Mouse (Mus musculus): Measurements from ENCODE around the gene Bach2. TPM values are rescaled to one million over a fixed set of nuclear protein-coding genes. Genes with fewer than 3 reads are reported as not detected.

Gene Bach2
- polyA plus RNA-seq, 1 experiment from 2014 or later: 5.9 TPM

- Histone ChIP-seq H3K36me3 (ENCODE audit: insufficient read depth, low read length) (no peaks in the 10 kb centered on the region), H3K9ac (ENCODE audit: low read depth, low read length) (no peak overlapping the region), H3K27ac (no peak overlapping the region), H3K4me2 (ENCODE audit: low read length) (no peak overlapping the region), H3K4me3 (replicated peaks; ENCODE audit: low read depth, low read length) (no peak overlapping the region), H3K27me3 (ENCODE audit: insufficient read depth, low read length) (no peaks in the 10 kb centered on the region), H3K9me3 (replicated peaks; ENCODE audit: low read length) (no peaks in the 10 kb centered on the region), H3K4me1 (replicated peaks; ENCODE audit: insufficient read depth, low read length) (peaks cover 10% of the 10 kb centered on the region; the same call in 1 of the 2 replicates)
- WGBS: 91% methylated on average over 7 of the region's 7 CpGs
- no peak for DNase-seq (ENCODE audit: low spot score)
- no peak for ATAC-seq (replicated peaks; ENCODE audit: low FRiP score, low read depth)
- no peak for TF ChIP-seq CTCF (IDR thresholded peaks at IDR 0.05; ENCODE audit: low read depth)
Measured at GRCm38 (mm10) chr4:32340844-32341243, 102.2 kb downstream of the Bach2 start.

DNA sequence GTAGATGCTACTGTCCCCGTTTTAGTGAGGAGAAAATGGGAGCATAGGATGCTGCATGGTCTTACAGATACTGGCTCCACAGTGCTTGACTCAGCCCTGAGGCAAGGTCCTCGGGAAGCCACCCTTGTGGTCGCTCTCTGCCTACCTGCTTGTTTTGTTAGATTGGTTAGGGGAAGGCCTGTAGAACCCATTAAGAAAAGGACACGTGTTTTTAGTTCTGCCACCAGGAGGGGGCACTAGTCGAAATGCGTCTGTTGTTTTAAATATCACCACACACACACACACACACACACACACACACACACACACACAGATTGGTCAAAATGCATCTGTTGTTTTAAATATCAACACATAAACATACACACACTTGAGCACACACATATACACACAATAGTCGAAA, 103.7 kb downstream of the Bach2 start:
- no peak overlapping the region for H3K4me2 ChIP-seq (ENCODE audit: low read length)
- no peak overlapping the region for H3K9ac ChIP-seq (ENCODE audit: low read depth, low read length)
- H3K9me3 ChIP-seq (replicated peaks; ENCODE audit: low read length): no peaks in the 10 kb centered on the region
- ATAC-seq (replicated peaks; ENCODE audit: low FRiP score, low read depth): no peak
- TF ChIP-seq CTCF (IDR thresholded peaks at IDR 0.05; ENCODE audit: low read depth): peak; percentile 44
- no peak for DNase-seq (ENCODE audit: low spot score)
- H3K36me3 ChIP-seq (ENCODE audit: insufficient read depth, low read length): no peaks in the 10 kb centered on the region
- H3K27me3 ChIP-seq (ENCODE audit: insufficient read depth, low read length): no peaks in the 10 kb centered on the region
- H3K27ac ChIP-seq: no peak overlapping the region
- WGBS: 77% methylated on average over 7 of the region's 7 CpGs
- peaks cover 10% of the 10 kb centered on the region; the same call in 1 of the 2 replicates for H3K4me1 ChIP-seq (replicated peaks; ENCODE audit: insufficient read depth, low read length)
- H3K4me3 ChIP-seq (replicated peaks; ENCODE audit: low read depth, low read length): no peak overlapping the region

DNA sequence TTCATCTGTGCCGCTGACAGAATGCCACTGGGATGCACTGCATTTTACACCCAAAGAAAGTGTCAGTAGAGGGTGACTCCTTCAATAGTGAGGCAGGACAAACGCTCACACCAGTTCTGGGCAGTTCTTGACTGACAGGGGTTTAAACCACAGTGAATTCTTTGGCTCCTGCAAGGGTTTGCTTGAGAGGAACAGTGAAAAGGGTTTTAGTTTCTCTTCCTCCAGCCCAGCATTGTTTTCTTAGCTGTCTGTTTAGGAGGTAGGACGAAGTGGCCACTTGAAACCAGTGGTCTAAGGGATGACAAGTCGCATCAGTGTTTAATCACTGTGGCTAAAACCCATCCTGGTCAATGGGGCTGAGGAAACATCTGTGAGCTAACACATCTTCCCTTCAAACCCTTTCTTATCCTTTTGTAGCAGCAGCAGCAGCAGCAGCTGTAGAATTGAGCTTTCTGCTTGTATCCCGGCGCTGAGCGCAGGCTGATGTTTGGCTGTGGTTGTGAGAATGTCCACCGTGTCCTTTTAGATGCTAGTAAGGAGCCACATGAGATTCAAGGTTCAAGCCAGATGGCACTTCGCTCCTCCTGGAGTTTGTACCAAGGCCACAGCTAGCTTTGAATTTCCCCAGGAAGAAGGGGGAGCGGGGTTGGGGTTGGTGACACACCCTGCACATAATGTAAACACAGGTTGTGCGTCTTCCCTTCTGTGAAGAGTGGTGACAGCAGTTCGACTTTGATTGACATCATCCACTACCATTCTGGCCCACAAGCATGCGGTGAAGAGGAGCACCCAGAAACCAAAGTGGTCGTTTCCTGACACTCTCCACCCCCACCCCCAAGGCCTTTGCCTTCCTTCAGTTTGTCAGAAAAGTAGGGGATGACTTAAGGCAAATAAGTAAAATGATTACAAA, 104.9 kb downstream of the Bach2 start:
- no peak overlapping the region for H3K9ac ChIP-seq (ENCODE audit: low read depth, low read length)
- H3K4me2 ChIP-seq (ENCODE audit: low read length): no peak overlapping the region
- H3K9me3 ChIP-seq (replicated peaks; ENCODE audit: low read length): no peaks in the 10 kb centered on the region
- no peak for ATAC-seq (replicated peaks; ENCODE audit: low FRiP score, low read depth)
- TF ChIP-seq CTCF (IDR thresholded peaks at IDR 0.05; ENCODE audit: low read depth): no peak
- H3K27me3 ChIP-seq (ENCODE audit: insufficient read depth, low read length): no peaks in the 10 kb centered on the region
- H3K4me3 ChIP-seq (replicated peaks; ENCODE audit: low read depth, low read length): no peak overlapping the region
- H3K36me3 ChIP-seq (ENCODE audit: insufficient read depth, low read length): no peaks in the 10 kb centered on the region
- H3K27ac ChIP-seq: no peak overlapping the region
- peaks cover 8% of the 10 kb centered on the region; the same call in 1 of the 2 replicates for H3K4me1 ChIP-seq (replicated peaks; ENCODE audit: insufficient read depth, low read length)
- peak; percentile 66 for DNase-seq (ENCODE audit: low spot score)
- 54% methylated on average over 14 of the region's 14 CpGs for WGBS

GRCm38 (mm10) chr4:32344276-32344675, 105.7 kb downstream of the Bach2 start:
- no peak overlapping the region for H3K27ac ChIP-seq
- TF ChIP-seq CTCF (IDR thresholded peaks at IDR 0.05; ENCODE audit: low read depth): no peak
- H3K36me3 ChIP-seq (ENCODE audit: insufficient read depth, low read length): no peaks in the 10 kb centered on the region
- DNase-seq (ENCODE audit: low spot score) (no peak), ATAC-seq (replicated peaks; ENCODE audit: low FRiP score, low read depth) (no peak)
- H3K4me2 ChIP-seq (ENCODE audit: low read length): no peak overlapping the region
- H3K9me3 ChIP-seq (replicated peaks; ENCODE audit: low read length): no peaks in the 10 kb centered on the region
- H3K27me3 ChIP-seq (ENCODE audit: insufficient read depth, low read length): no peaks in the 10 kb centered on the region
- H3K4me3 ChIP-seq (replicated peaks; ENCODE audit: low read depth, low read length): no peak overlapping the region
- 83% methylated on average over 9 of the region's 9 CpGs for WGBS
- H3K4me1 ChIP-seq (replicated peaks; ENCODE audit: insufficient read depth, low read length): peaks cover 8% of the 10 kb centered on the region; the same call in 1 of the 2 replicates
- H3K9ac ChIP-seq (ENCODE audit: low read depth, low read length): no peak overlapping the region

GRCm38 (mm10) chr4:32347202-32347601, 108.6 kb downstream of the Bach2 start:
- Histone ChIP-seq H3K27me3 (ENCODE audit: insufficient read depth, low read length) (no peaks in the 10 kb centered on the region), H3K9ac (ENCODE audit: low read depth, low read length) (no peak overlapping the region), H3K27ac (no peak overlapping the region), H3K4me1 (replicated peaks; ENCODE audit: insufficient read depth, low read length) (peaks cover 10% of the 10 kb centered on the region; the same call in 1 of the 2 replicates), H3K36me3 (ENCODE audit: insufficient read depth, low read length) (no peaks in the 10 kb centered on the region), H3K9me3 (replicated peaks; ENCODE audit: low read length) (no peaks in the 10 kb centered on the region), H3K4me2 (ENCODE audit: low read length) (no peak overlapping the region), H3K4me3 (replicated peaks; ENCODE audit: low read depth, low read length) (no peak overlapping the region)
- TF ChIP-seq CTCF (IDR thresholded peaks at IDR 0.05; ENCODE audit: low read depth): no peak
- 47% methylated on average over 6 of the region's 6 CpGs for WGBS
- ATAC-seq (replicated peaks; ENCODE audit: low FRiP score, low read depth) (no peak), DNase-seq (ENCODE audit: low spot score) (no peak)

DNA sequence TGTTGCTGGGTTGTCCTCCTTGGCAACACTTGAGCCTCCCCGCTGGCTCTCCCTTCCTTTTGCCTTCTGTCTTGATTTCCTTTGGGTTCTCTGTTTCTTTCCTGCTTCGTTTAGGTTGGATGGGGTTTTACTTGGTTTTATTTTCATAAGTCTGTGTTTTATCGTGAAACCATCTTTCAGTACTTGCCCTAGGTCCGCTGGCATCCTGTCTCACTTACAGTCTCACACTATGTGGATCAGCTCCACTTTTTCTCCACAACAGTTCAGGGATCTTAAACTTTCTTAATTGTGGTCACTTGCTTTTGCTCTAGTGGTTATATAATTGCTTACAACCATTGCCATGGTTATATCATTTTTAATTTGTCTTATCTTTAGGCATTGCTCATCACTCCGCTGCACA, 109.1 kb downstream of the Bach2 start:
- Histone ChIP-seq H3K9me3 (replicated peaks; ENCODE audit: low read length) (no peaks in the 10 kb centered on the region), H3K4me1 (replicated peaks; ENCODE audit: insufficient read depth, low read length) (peaks cover 15% of the 10 kb centered on the region; the same call in 1 of the 2 replicates), H3K36me3 (ENCODE audit: insufficient read depth, low read length) (no peaks in the 10 kb centered on the region), H3K27ac (no peak overlapping the region), H3K9ac (ENCODE audit: low read depth, low read length) (no peak overlapping the region), H3K4me2 (ENCODE audit: low read length) (no peak overlapping the region), H3K27me3 (ENCODE audit: insufficient read depth, low read length) (no peaks in the 10 kb centered on the region), H3K4me3 (replicated peaks; ENCODE audit: low read depth, low read length) (no peak overlapping the region)
- WGBS: 69% methylated on average over 5 of the region's 5 CpGs
- ATAC-seq (replicated peaks; ENCODE audit: low FRiP score, low read depth) (no peak), DNase-seq (ENCODE audit: low spot score) (no peak)
- TF ChIP-seq CTCF (IDR thresholded peaks at IDR 0.05; ENCODE audit: low read depth): no peak
